Mouse (Mus musculus) stomach, embryonic 14.5 days (tissue): ENCODE data around the gene Vmn2r26. TPM values are rescaled to one million over a fixed set of nuclear protein-coding genes. Genes with fewer than 3 reads are reported as not detected.
"Not testable (repeated sequence)": the region's sequence is repeated elsewhere in the genome, so short reads cannot be mapped to it uniquely, and the experiment has no call there.

Experiments used
- ATAC-seq: fragments of 200-750 bp; cut with Nextera tagmentation; 2 replicates; pipeline ENCODE4 v1.8.0; 2017; ENCODE audit warnings: low read depth, moderate TSS enrichment; ENCODE audit not compliant: insufficient number of reproducible peaks, insufficient read depth, low FRiP score
- H3K27ac ChIP-seq: fragments of 300-500 bp; sonication (generic); 2 replicates; pipeline ENCODE4 v1.5.1; 2014; ENCODE audit warnings: mild to moderate bottlenecking, low read length, moderate library complexity, mixed read lengths
- H3K27me3 ChIP-seq: fragments of 300-500 bp; sonication (generic); 2 replicates; pipeline ENCODE4 v1.6.1; 2014; ENCODE audit warnings: low read length, control low read depth, mixed read lengths; ENCODE audit not compliant: control insufficient read depth, insufficient read depth
- H3K36me3 ChIP-seq: fragments of 300-500 bp; sonication (generic); 2 replicates; pipeline ENCODE4 v1.6.1; 2014; ENCODE audit warnings: mild to moderate bottlenecking, control low read depth, low read length, moderate library complexity, mixed read lengths; ENCODE audit not compliant: control insufficient read depth, insufficient read depth
- H3K4me1 ChIP-seq: fragments of 300-500 bp; sonication (generic); 2 replicates; pipeline ENCODE4 v1.6.1; 2014; ENCODE audit warnings: low read length, control low read depth, mixed read lengths; ENCODE audit not compliant: control insufficient read depth, insufficient read depth
- H3K4me2 ChIP-seq: fragments of 300-500 bp; sonication (generic); replicated peaks from 2 replicates; pipeline ENCODE4 v1.6.1; 2014; ENCODE audit warnings: low read depth, low read length, control low read depth
- H3K4me3 ChIP-seq: fragments of 300-500 bp; sonication (generic); 2 replicates; pipeline ENCODE4 v1.5.1; 2014; ENCODE audit warnings: low read depth, low read length, control low read depth
- H3K9ac ChIP-seq: fragments of 300-500 bp; sonication (generic); replicated peaks from 2 replicates; pipeline ENCODE4 v1.6.1; 2014; ENCODE audit warnings: low read depth, mild to moderate bottlenecking, control low read depth, low read length, moderate library complexity, mixed read lengths
- H3K9me3 ChIP-seq: fragments of 300-500 bp; sonication (generic); 2 replicates; pipeline ENCODE4 v1.6.1; 2016; ENCODE audit warnings: low read depth, low read length, control low read depth; ENCODE audit not compliant: control insufficient read depth
- WGBS: fragments of 180-500 bp; shearing (Covaris S2); extraction: QIAGEN DNeasy Blood & Tissue Kit; methylation state at CpG from one replicate; pipeline ENCODE4 v1.1.7; 2014; 5-methylcytosine and 5-hydroxymethylcytosine counted together
- polyA plus RNA-seq: library from polyadenylated mRNA; unstranded; fragments of >200 nt; fragmentation: Nextera tagmentation; extraction: Ambion mirVana; gene quantifications from 2 replicates; pipeline ENCODE4 v1.2.1, GENCODE M21; 2014

Gene Vmn2r26
- not detected in 2 replicates for polyA plus RNA-seq

DNA sequence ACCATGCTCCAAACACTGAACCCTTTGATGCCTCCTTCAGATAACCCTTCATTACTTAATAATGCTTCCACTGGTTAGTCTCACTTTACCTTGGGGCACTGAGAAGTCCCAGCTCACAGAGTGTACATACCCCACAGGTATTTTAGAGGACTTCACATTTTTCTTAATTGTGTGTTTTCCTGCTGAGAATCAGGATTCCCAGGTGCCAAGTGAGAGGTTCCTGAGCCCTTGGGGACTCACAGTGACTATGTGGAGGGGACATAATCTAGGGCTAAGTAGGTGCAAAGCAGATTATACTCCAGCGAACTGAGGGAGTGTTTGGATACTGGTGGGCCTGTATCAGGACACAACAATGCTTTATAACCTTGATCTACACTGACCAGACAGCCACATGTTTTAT, at the start of gene Vmn2r26:
Gene Vmn2r26, plus strand, starts transcription at position 301 of the 400 bp plus-strand sequence.
- not testable (repeated sequence) for H3K4me3 ChIP-seq, H3K27ac ChIP-seq, ATAC-seq, H3K27me3 ChIP-seq, H3K36me3 ChIP-seq, H3K4me2 ChIP-seq, H3K9me3 ChIP-seq, H3K9ac ChIP-seq, H3K4me1 ChIP-seq
- 38% methylated on average over 1 of the region's 1 CpGs for WGBS

DNA sequence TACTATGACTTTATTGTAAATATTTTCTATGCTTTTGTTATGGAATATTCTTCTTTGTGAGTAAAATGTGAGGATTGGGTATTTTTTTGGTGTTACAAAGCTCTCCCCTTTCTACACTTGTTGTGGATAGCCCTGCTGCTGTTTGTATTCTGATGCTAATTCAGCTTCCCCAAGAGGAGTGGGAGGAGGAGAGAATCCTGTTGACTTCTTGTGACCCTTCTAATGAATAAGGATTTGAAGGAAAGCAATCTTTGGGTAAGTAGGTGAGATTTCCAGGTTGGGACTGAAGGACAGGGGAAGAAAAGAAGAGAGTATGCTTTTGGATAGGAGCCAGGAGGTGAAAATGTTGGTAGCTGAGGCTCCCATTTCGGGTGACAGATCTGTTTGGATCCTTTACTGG, 3.5 kb upstream of the Vmn2r26 start:
- no peaks in the 10 kb centered on the region for H3K4me1 ChIP-seq
- H3K4me3 ChIP-seq: no peak overlapping the region
- no peak overlapping the region for H3K27ac ChIP-seq
- H3K27me3 ChIP-seq: no peaks in the 10 kb centered on the region
- H3K9me3 ChIP-seq: no peaks in the 10 kb centered on the region
- WGBS: 45% methylated on average over 1 of the region's 1 CpGs
- ATAC-seq: no peak
- H3K9ac ChIP-seq: no peak overlapping the region
- H3K36me3 ChIP-seq: no peaks in the 10 kb centered on the region
- H3K4me2 ChIP-seq: no peak overlapping the region

DNA sequence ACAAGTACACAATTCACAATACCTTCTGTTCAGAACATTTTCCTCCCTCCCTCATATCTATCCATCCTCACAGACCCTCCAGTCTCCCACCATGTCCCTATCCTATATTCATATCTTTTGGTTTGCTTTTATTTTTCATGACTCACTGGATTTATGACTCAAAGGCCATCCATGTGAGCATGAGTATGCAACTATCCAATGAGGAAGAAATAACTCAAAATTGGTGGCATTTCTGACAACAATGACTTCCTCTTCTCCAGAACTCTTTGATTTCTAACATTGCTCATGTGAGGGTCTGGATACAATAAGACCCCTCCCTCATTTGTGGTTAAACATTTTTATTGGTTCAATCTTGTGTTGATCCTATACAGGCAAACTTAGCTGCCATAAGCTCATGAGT, 24.0 kb downstream of the Vmn2r26 start:
- no peak overlapping the region for H3K27ac ChIP-seq
- H3K9ac ChIP-seq: no peak overlapping the region
- H3K36me3 ChIP-seq: no peaks in the 10 kb centered on the region
- no peaks in the 10 kb centered on the region for H3K9me3 ChIP-seq
- no peaks in the 10 kb centered on the region for H3K4me1 ChIP-seq
- H3K27me3 ChIP-seq: no peaks in the 10 kb centered on the region
- H3K4me3 ChIP-seq: no peak overlapping the region
- H3K4me2 ChIP-seq: no peak overlapping the region
- no peak for ATAC-seq

DNA sequence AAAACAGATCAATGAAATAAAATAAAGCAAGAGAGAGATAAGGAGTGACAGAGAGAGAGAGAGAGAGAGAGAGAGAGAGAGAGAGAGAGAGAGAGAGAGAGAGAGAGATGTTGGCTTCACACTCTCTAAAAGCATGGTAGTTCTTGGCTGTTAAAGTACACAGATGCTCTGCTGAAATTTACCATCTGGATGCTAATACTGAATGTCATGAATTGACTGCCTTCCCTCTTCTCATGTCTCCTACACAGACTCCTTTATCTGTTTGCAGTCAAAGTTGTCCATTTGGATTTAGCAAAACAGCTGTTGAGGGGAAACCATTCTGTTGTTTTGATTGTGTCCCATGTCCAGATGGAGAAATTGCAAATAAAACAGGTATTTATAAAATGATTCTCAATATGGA, 29.2 kb downstream of the Vmn2r26 start:
- H3K4me2 ChIP-seq, H3K9me3 ChIP-seq, H3K27me3 ChIP-seq, H3K27ac ChIP-seq, ATAC-seq, H3K9ac ChIP-seq, H3K4me3 ChIP-seq, H3K4me1 ChIP-seq, H3K36me3 ChIP-seq: not testable (repeated sequence)

DNA sequence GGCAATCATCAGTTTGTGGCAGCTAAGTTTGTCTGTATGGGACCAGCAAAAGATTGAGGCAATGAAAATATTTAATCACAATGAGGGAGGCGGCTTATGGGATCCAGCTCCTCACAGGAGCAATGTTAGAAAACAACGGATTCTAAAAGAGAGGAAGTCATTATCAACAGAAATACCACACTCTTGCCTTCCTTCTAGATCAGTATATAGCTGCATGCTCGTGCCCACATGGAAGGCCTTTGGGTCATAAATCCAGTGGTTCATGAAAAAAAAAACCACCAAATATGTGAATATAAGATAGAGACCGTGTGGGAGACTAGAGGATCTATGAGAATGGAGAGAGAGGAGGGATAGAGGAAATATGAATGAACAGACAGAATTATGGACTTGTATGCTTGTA, 78.0 kb downstream of the Vmn2r26 start:
- Histone ChIP-seq H3K9me3 (no peaks in the 10 kb centered on the region), H3K4me2 (no peak overlapping the region), H3K27ac (no peak overlapping the region), H3K4me1 (no peaks in the 10 kb centered on the region), H3K4me3 (no peak overlapping the region), H3K9ac (no peak overlapping the region), H3K36me3 (no peaks in the 10 kb centered on the region), H3K27me3 (no peaks in the 10 kb centered on the region)
- no peak for ATAC-seq
- 71% methylated on average over 4 of the region's 4 CpGs for WGBS

Other genes with a start within 250 kb of the Vmn2r26 start
- not detected in 2 replicates for gene Vmn2r24, start 245.7 kb upstream of the Vmn2r26 start, polyA plus RNA-seq
- gene Vmn2r25, start 171.1 kb upstream of the Vmn2r26 start, polyA plus RNA-seq: not detected in 2 replicates
- not detected in 2 replicates for gene Vmn2r27, start 207.3 kb downstream of the Vmn2r26 start, polyA plus RNA-seq